Comparison of ENCODE assay signal across 8 mouse cellular contexts in genomic region chr17:28345271-28345721, GRCm38 (mm10). TPM values are rescaled to one million over a fixed set of nuclear protein-coding genes. Genes with fewer than 3 reads are reported as not detected.
DNase-seq lines count a peak whose midpoint lies in the region; ATAC-seq and TF ChIP-seq lines count a peak whose summit lies in the region.
"Had no signal": no experiment of that assay in that cellular context is flagged by ENCODE, and none has a peak within 500 bp of the region (broad histone marks: within the 10 kb centered on the region; RNA-seq: fewer than 3 reads in every experiment).

No protein-coding gene starts in this region.

- peaks cover 90% of the 10 kb centered on the region for H3K4me1 ChIP-seq in kidney, embryonic 16.5 days (ENCODE audit: insufficient read depth, low read length)
- peaks cover 87% of the 10 kb centered on the region for H3K4me1 ChIP-seq in E14TG2a.4 (replicated peaks; ENCODE audit: low read depth, low read length)
- H3K4me1 ChIP-seq in limb, embryonic 11.5 days (ENCODE audit: control insufficient read depth, insufficient read depth, low read length): peaks cover 77% of the 10 kb centered on the region

- peak overlapping the region; percentile 24 for H3K4me3 ChIP-seq in kidney, embryonic 16.5 days (ENCODE audit: low read length)
- H3K4me3 ChIP-seq in E14TG2a.4 (replicated peaks; ENCODE audit: low read length): peak overlapping the region; percentile 62
- no peak overlapping the region for H3K4me3 ChIP-seq in limb, embryonic 11.5 days (ENCODE audit: low read depth, low read length)

- H3K9ac ChIP-seq in kidney, embryonic 16.5 days (replicated peaks; ENCODE audit: low read length): peak overlapping the region; percentile 57
- H3K9ac ChIP-seq in limb, embryonic 11.5 days (ENCODE audit: low read length): peak overlapping the region; percentile 27

- H3K27ac ChIP-seq in kidney, embryonic 16.5 days (ENCODE audit: low read length): peak overlapping the region; percentile 93
- H3K27ac ChIP-seq in limb, embryonic 11.5 days (replicated peaks; ENCODE audit: low read depth, low read length): peak overlapping the region; percentile 68

- ATAC-seq in kidney, embryonic 16.5 days (ENCODE audit: low FRiP score, low TSS enrichment): 0 out of 2 replicates have a peak, but pooled peaks have one; percentile 1
- no peak for ATAC-seq in limb, embryonic 11.5 days (ENCODE audit: insufficient number of reproducible peaks, low FRiP score, low TSS enrichment, low read depth)
- no peak for ATAC-seq in erythroid progenitor cell, adult 5-6 weeks (replicated peaks; ENCODE audit: low FRiP score, poor library complexity, severe bottlenecking)

- no peaks in the 10 kb centered on the region; the same call in 1 of the 2 replicates for H3K27me3 ChIP-seq in kidney, embryonic 16.5 days (ENCODE audit: insufficient read depth, low read length)
- H3K27me3 ChIP-seq in E14TG2a.4 (ENCODE audit: insufficient read depth, low read length): peaks cover 85% of the 10 kb centered on the region
- no peaks in the 10 kb centered on the region for H3K27me3 ChIP-seq in limb, embryonic 11.5 days (ENCODE audit: control insufficient read depth, insufficient read depth, low read length)

- DNase-seq in kidney, adult 8-10 months: no peak
- DNase-seq in ZHBTc4 (ENCODE audit: low read depth, low spot score): peak; percentile 41
- no peak for DNase-seq in limb, embryonic 11.5 days (ENCODE audit: low spot score)
- no peak for DNase-seq in B cell, adult 2 months
- DNase-seq: cerebellum, adult 9-10 months had no signal

- H3K4me2 ChIP-seq in kidney, embryonic 16.5 days (replicated peaks; ENCODE audit: low read depth, low read length): peak overlapping the region; percentile 44
- peak overlapping the region; percentile 40 for H3K4me2 ChIP-seq in limb, embryonic 11.5 days (ENCODE audit: low read depth, severe bottlenecking)

- 12% methylated on average over 7 of the region's 8 CpGs for WGBS in kidney, embryonic 16.5 days
- 8% methylated on average over 7 of the region's 8 CpGs for WGBS in limb, embryonic 11.5 days

- H3K36me3 ChIP-seq in kidney, embryonic 16.5 days (ENCODE audit: insufficient read depth, low read length): no peaks in the 10 kb centered on the region; the same call in 1 of the 2 replicates
- H3K36me3 ChIP-seq in E14TG2a.4 (ENCODE audit: insufficient read depth, low read length): no peaks in the 10 kb centered on the region
- H3K36me3 ChIP-seq in limb, embryonic 11.5 days (ENCODE audit: control insufficient read depth, insufficient read depth, low read length): peaks cover under 1% of the 10 kb centered on the region; the same call in 1 of the 2 replicates

- no peaks in the 10 kb centered on the region for H3K9me3 ChIP-seq in kidney, embryonic 16.5 days (ENCODE audit: low read length)
- no peaks in the 10 kb centered on the region for H3K9me3 ChIP-seq in E14TG2a.4 (ENCODE audit: low read length)
- no peaks in the 10 kb centered on the region for H3K9me3 ChIP-seq in limb, embryonic 11.5 days (ENCODE audit: control insufficient read depth, low read length)

- no peak for TF ChIP-seq CTCF in E14TG2a.4 (conservative IDR thresholded peaks at IDR 0.05; ENCODE audit: low read length)

RNA-seq across cellular contexts. Expression of gene Tead3, which starts 5.3 kb away (rescaled TPM):
- 10.7 and 11.5 TPM in 2 replicates for polyA plus RNA-seq in kidney, embryonic 16.5 days (2015; fragmentation: Nextera tagmentation; extraction: Ambion mirVana)
- polyA plus RNA-seq in limb, embryonic 11.5 days (2014; fragmentation: Nextera tagmentation; extraction: Ambion mirVana): 10.0 and 10.6 TPM in 2 replicates
- not detected in 2 replicates for total RNA-seq in erythroid progenitor cell, adult 5-6 weeks (2015; ENCODE audit: low replicate concordance)
- not detected in 2 replicates for total RNA-seq in erythroid progenitor cell, adult 5-6 weeks (2017; ENCODE audit: low replicate concordance)

RNA-seq across cellular contexts. Expression of gene Rpl10a, which starts 17.0 kb away (rescaled TPM):
- 543 and 653 TPM in 2 replicates for polyA plus RNA-seq in kidney, embryonic 16.5 days (2015; fragmentation: Nextera tagmentation; extraction: Ambion mirVana)
- polyA plus RNA-seq in limb, embryonic 11.5 days (2014; fragmentation: Nextera tagmentation; extraction: Ambion mirVana): 616 TPM in 2 replicates
- 515 and 750 TPM in 2 replicates for total RNA-seq in erythroid progenitor cell, adult 5-6 weeks (2015; ENCODE audit: low replicate concordance)
- total RNA-seq in erythroid progenitor cell, adult 5-6 weeks (2017; ENCODE audit: low replicate concordance): 184 and 203 TPM in 2 replicates

RNA-seq across cellular contexts. Expression of gene Tulp1, which starts 19.7 kb away (rescaled TPM):
- polyA plus RNA-seq in kidney, embryonic 16.5 days (2015; fragmentation: Nextera tagmentation; extraction: Ambion mirVana): 6.4 and 8.7 TPM in 2 replicates
- polyA plus RNA-seq in limb, embryonic 11.5 days (2014; fragmentation: Nextera tagmentation; extraction: Ambion mirVana): 3.4 and 4.4 TPM in 2 replicates
- not detected in 2 replicates for total RNA-seq in erythroid progenitor cell, adult 5-6 weeks (2015; ENCODE audit: low replicate concordance)
- not detected in 2 replicates for total RNA-seq in erythroid progenitor cell, adult 5-6 weeks (2017; ENCODE audit: low replicate concordance)

RNA-seq across cellular contexts. Expression of gene Fance, which starts 32.0 kb away (rescaled TPM):
- 32.3 and 34.0 TPM in 2 replicates for polyA plus RNA-seq in kidney, embryonic 16.5 days (2015; fragmentation: Nextera tagmentation; extraction: Ambion mirVana)
- polyA plus RNA-seq in limb, embryonic 11.5 days (2014; fragmentation: Nextera tagmentation; extraction: Ambion mirVana): 27.3 and 29.4 TPM in 2 replicates
- total RNA-seq in erythroid progenitor cell, adult 5-6 weeks (2015; ENCODE audit: low replicate concordance): 9.7 and 10.5 TPM in 2 replicates
- total RNA-seq in erythroid progenitor cell, adult 5-6 weeks (2017; ENCODE audit: low replicate concordance): 0.76 and 9.8 TPM in 2 replicates
